Comparison of ENCODE assay signal across 10 mouse cellular contexts in the genomic region with DNA sequence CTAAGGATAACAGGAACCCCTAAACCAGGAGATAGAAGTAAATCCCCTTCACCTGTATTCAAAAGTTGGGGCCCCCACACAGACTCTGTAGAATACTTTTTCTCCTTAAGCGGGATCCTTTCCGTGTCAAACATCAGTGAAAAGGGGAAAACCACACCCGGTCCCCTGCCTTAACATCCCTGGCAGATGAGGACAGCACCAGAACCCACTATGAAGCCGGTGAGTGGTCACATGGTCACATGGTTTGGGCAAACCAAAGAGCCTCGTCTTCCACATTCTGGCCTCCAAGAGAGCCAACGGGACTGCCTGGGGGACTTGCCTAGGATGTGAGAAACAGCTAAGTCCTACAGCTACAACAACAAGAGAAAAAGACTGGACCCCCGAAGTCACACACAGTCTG. TPM values are rescaled to one million over a fixed set of nuclear protein-coding genes. Genes with fewer than 3 reads are reported as not detected.
A peak's percentile ranks its signal among the peaks of the same experiment; 100 is the strongest.
DNase-seq lines count a peak whose midpoint lies in the region; ATAC-seq lines count a peak whose summit lies in the region.
"Had no signal": no experiment of that assay in that cellular context is flagged by ENCODE, and none has a peak within 500 bp of the region (broad histone marks: within the 10 kb centered on the region; RNA-seq: fewer than 3 reads in every experiment).

No protein-coding gene starts in this region.

- peaks cover 5% of the 10 kb centered on the region; the same call in 1 of the 2 replicates for H3K9me3 ChIP-seq in lung, embryonic 16.5 days (ENCODE audit: control insufficient read depth, low read length)
- H3K9me3 ChIP-seq in hindbrain, embryonic 11.5 days (ENCODE audit: control insufficient read depth, low read length), result peaks cover 3% of the 10 kb centered on the region; the same call in 1 of the 2 replicates
- H3K9me3 ChIP-seq in liver, embryonic 13.5 days (replicated peaks), result no peaks in the 10 kb centered on the region
- H3K9me3 ChIP-seq in stomach, embryonic 15.5 days, result no peaks in the 10 kb centered on the region

- no peaks in the 10 kb centered on the region for H3K36me3 ChIP-seq in lung, embryonic 16.5 days (ENCODE audit: control insufficient read depth, insufficient read depth, low read length)
- no peaks in the 10 kb centered on the region for H3K36me3 ChIP-seq in hindbrain, embryonic 11.5 days (ENCODE audit: control insufficient read depth, insufficient read depth, low read length)
- H3K36me3 ChIP-seq in liver, embryonic 13.5 days, result no peaks in the 10 kb centered on the region
- H3K36me3 ChIP-seq in stomach, embryonic 15.5 days, result no peaks in the 10 kb centered on the region

- no peak for ATAC-seq in lung, embryonic 16.5 days (ENCODE audit: low read depth)
- ATAC-seq in hindbrain, embryonic 11.5 days (ENCODE audit: low FRiP score), result no peak
- no peak for ATAC-seq in liver, embryonic 13.5 days (ENCODE audit: low read depth)
- no peak for ATAC-seq in stomach, embryonic 15.5 days (ENCODE audit: insufficient read depth, low FRiP score, low read depth)

- H3K9ac ChIP-seq in lung, embryonic 16.5 days (ENCODE audit: low read length), result no peak overlapping the region
- no peak overlapping the region for H3K9ac ChIP-seq in hindbrain, embryonic 11.5 days (ENCODE audit: low read depth, low read length)
- no peak overlapping the region for H3K9ac ChIP-seq in liver, embryonic 13.5 days
- no peak overlapping the region for H3K9ac ChIP-seq in stomach, embryonic 15.5 days

- peak overlapping the region; percentile 51; the same call in 1 of the 2 replicates for H3K4me2 ChIP-seq in lung, embryonic 16.5 days (ENCODE audit: low read depth, low read length)
- H3K4me2 ChIP-seq in hindbrain, embryonic 11.5 days (replicated peaks; ENCODE audit: low read depth, low read length), result peak overlapping the region; percentile 57
- H3K4me2 ChIP-seq in liver, embryonic 13.5 days, result peak overlapping the region; percentile 49
- H3K4me2 ChIP-seq in stomach, embryonic 15.5 days, result peak overlapping the region; percentile 56

- peaks cover 71% of the 10 kb centered on the region for H3K27me3 ChIP-seq in lung, embryonic 16.5 days (ENCODE audit: control insufficient read depth, insufficient read depth, low read depth, low read length)
- peaks cover 54% of the 10 kb centered on the region for H3K27me3 ChIP-seq in hindbrain, embryonic 11.5 days (ENCODE audit: control insufficient read depth, insufficient read depth, low read length)
- H3K27me3 ChIP-seq in liver, embryonic 13.5 days, result peaks cover 89% of the 10 kb centered on the region
- peaks cover 79% of the 10 kb centered on the region for H3K27me3 ChIP-seq in stomach, embryonic 15.5 days (replicated peaks)

- no peaks in the 10 kb centered on the region for H3K4me1 ChIP-seq in lung, embryonic 16.5 days (replicated peaks; ENCODE audit: control insufficient read depth, insufficient read depth, low read length)
- H3K4me1 ChIP-seq in hindbrain, embryonic 11.5 days (replicated peaks; ENCODE audit: control insufficient read depth, insufficient read depth, low read length), result peaks cover 5% of the 10 kb centered on the region; the same call in 1 of the 2 replicates
- H3K4me1 ChIP-seq in liver, embryonic 13.5 days (replicated peaks), result 0 out of 2 replicates have a peak, but pooled peaks cover 6% of the 10 kb centered on the region
- peaks cover 9% of the 10 kb centered on the region; the same call in 1 of the 2 replicates for H3K4me1 ChIP-seq in stomach, embryonic 15.5 days

- no peak for DNase-seq in lung, postnatal 10 days
- DNase-seq in hindbrain, embryonic 11.5 days (ENCODE audit: low spot score), result peak; percentile 55
- DNase-seq in liver, embryonic 13.5 days, result no peak
- no peak for DNase-seq in testis, postnatal 14 days (ENCODE audit: low spot score)
- DNase-seq in adrenal gland, postnatal 36 days, result no peak
- no peak for DNase-seq in layer of hippocampus, adult 9-10 months (ENCODE audit: low spot score)

- H3K27ac ChIP-seq in lung, embryonic 16.5 days (ENCODE audit: low read length), result no peak overlapping the region
- no peak overlapping the region for H3K27ac ChIP-seq in hindbrain, embryonic 11.5 days (ENCODE audit: low read depth, low read length)
- no peak overlapping the region for H3K27ac ChIP-seq in liver, embryonic 13.5 days
- no peak overlapping the region for H3K27ac ChIP-seq in stomach, embryonic 15.5 days
- H3K27ac ChIP-seq: macrophage had no signal

- 8% methylated on average over 7 of the region's 7 CpGs for WGBS in lung, embryonic 16.5 days
- WGBS in hindbrain, embryonic 11.5 days, result 3% methylated on average over 7 of the region's 7 CpGs
- 4% methylated on average over 7 of the region's 7 CpGs for WGBS in liver, embryonic 13.5 days (ENCODE audit: insufficient replicate concordance)
- WGBS in stomach, embryonic 15.5 days, result 9% methylated on average over 7 of the region's 7 CpGs

- H3K4me3 ChIP-seq in lung, embryonic 16.5 days (ENCODE audit: low read length), result peak overlapping the region; percentile 41
- H3K4me3 ChIP-seq in hindbrain, embryonic 11.5 days (ENCODE audit: low read depth, low read length), result peak overlapping the region; percentile 28
- peak overlapping the region; percentile 35; the same call in 1 of the 2 replicates for H3K4me3 ChIP-seq in liver, embryonic 13.5 days (replicated peaks)
- peak overlapping the region; percentile 33; the same call in 1 of the 2 replicates for H3K4me3 ChIP-seq in stomach, embryonic 15.5 days (replicated peaks)

RNA-seq across cellular contexts. Expression of gene Faim, which starts 12.6 kb away (rescaled TPM):
- 37.6 and 38.7 TPM in 2 replicates for polyA plus RNA-seq in lung, embryonic 16.5 days (2015; fragmentation: Nextera tagmentation; extraction: Ambion mirVana)
- 92.0 and 96.3 TPM in 2 replicates for polyA plus RNA-seq in hindbrain, embryonic 11.5 days (2014; fragmentation: Nextera tagmentation; extraction: Ambion mirVana)
- polyA plus RNA-seq in liver, embryonic 13.5 days (2015; fragmentation: Nextera tagmentation; extraction: Ambion mirVana), result 16.4 and 20.5 TPM in 2 replicates
- polyA plus RNA-seq in stomach, embryonic 15.5 days (2015; fragmentation: Nextera tagmentation; extraction: Ambion mirVana), result 41.5 and 42.1 TPM in 2 replicates
- 10 to 100 TPM; 18.3 to 24.9 TPM for total RNA-seq in adrenal gland, postnatal 36 days (2021)

RNA-seq across cellular contexts. Expression of gene Foxl2, which starts 18.5 kb away (rescaled TPM):
- polyA plus RNA-seq in lung, embryonic 16.5 days (2015; fragmentation: Nextera tagmentation; extraction: Ambion mirVana), result not detected in 2 replicates
- polyA plus RNA-seq in hindbrain, embryonic 11.5 days (2014; fragmentation: Nextera tagmentation; extraction: Ambion mirVana), result 1.0 and 1.3 TPM in 2 replicates
- polyA plus RNA-seq in liver, embryonic 13.5 days (2015; fragmentation: Nextera tagmentation; extraction: Ambion mirVana), result not detected in 2 replicates
- not detected in 2 replicates for polyA plus RNA-seq in stomach, embryonic 15.5 days (2015; fragmentation: Nextera tagmentation; extraction: Ambion mirVana)
- not detected for total RNA-seq in adrenal gland, postnatal 36 days (2021)
- total RNA-seq: hematopoietic stem cell, adult 5-6 weeks had no signal
- polyA plus RNA-seq: macrophage had no signal
